Mouse (Mus musculus) intestine, embryonic 16.5 days (tissue): Measurements from ENCODE around the gene Rps6kc1. TPM values are rescaled to one million over a fixed set of nuclear protein-coding genes. Genes with fewer than 3 reads are reported as not detected.

Experiments
- ATAC-seq: fragments of 200-750 bp; cut with Nextera tagmentation; 2 replicates; pipeline ENCODE4 v1.8.0; 2017; ENCODE audit warnings: moderate TSS enrichment, moderate library complexity
- H3K27ac ChIP-seq: fragments of 300-500 bp; sonication (generic); 2 replicates; pipeline ENCODE4 v1.5.1; 2014; ENCODE audit warnings: mild to moderate bottlenecking, low read length
- H3K27me3 ChIP-seq: fragments of 300-500 bp; sonication (generic); replicated peaks from 2 replicates; pipeline ENCODE4 v1.6.1; 2014; ENCODE audit warnings: low read length, control low read depth, mixed read lengths; ENCODE audit not compliant: control insufficient read depth, insufficient read depth
- H3K36me3 ChIP-seq: fragments of 300-500 bp; sonication (generic); 2 replicates; pipeline ENCODE4 v1.6.1; 2014; ENCODE audit warnings: low read length, control low read depth; ENCODE audit not compliant: control insufficient read depth, insufficient read depth
- H3K4me1 ChIP-seq: fragments of 300-500 bp; sonication (generic); 2 replicates; pipeline ENCODE4 v1.6.1; 2014; ENCODE audit warnings: low read length, control low read depth, mixed read lengths; ENCODE audit not compliant: control insufficient read depth, insufficient read depth
- H3K4me2 ChIP-seq: fragments of 300-500 bp; sonication (generic); 2 replicates; pipeline ENCODE4 v1.6.1; 2014; ENCODE audit warnings: low read depth, low read length, control low read depth
- H3K4me3 ChIP-seq: fragments of 300-500 bp; sonication (generic); 2 replicates; pipeline ENCODE4 v1.5.1; 2014; ENCODE audit warnings: mild to moderate bottlenecking, low read length
- H3K9ac ChIP-seq: fragments of 300-500 bp; sonication (generic); 2 replicates; pipeline ENCODE4 v1.6.1; 2014; ENCODE audit warnings: low read depth, low read length
- H3K9me3 ChIP-seq: fragments of 300-500 bp; sonication (generic); 2 replicates; pipeline ENCODE4 v1.6.1; 2016; ENCODE audit warnings: low read length, control low read depth; ENCODE audit not compliant: control insufficient read depth
- WGBS: fragments of 180-500 bp; shearing (Covaris S2); extraction: QIAGEN DNeasy Blood & Tissue Kit; methylation state at CpG from one replicate; pipeline ENCODE4 v1.1.7; 2014; 5-methylcytosine and 5-hydroxymethylcytosine counted together
- polyA plus RNA-seq: library from polyadenylated mRNA; unstranded; fragments of >200 nt; fragmentation: Nextera tagmentation; extraction: Ambion mirVana; gene quantifications from 2 replicates; pipeline ENCODE4 v1.2.1, GENCODE M21; 2015

Gene Rps6kc1
- polyA plus RNA-seq, 1 experiment from 2014 or later, result 11.8 TPM

DNA sequence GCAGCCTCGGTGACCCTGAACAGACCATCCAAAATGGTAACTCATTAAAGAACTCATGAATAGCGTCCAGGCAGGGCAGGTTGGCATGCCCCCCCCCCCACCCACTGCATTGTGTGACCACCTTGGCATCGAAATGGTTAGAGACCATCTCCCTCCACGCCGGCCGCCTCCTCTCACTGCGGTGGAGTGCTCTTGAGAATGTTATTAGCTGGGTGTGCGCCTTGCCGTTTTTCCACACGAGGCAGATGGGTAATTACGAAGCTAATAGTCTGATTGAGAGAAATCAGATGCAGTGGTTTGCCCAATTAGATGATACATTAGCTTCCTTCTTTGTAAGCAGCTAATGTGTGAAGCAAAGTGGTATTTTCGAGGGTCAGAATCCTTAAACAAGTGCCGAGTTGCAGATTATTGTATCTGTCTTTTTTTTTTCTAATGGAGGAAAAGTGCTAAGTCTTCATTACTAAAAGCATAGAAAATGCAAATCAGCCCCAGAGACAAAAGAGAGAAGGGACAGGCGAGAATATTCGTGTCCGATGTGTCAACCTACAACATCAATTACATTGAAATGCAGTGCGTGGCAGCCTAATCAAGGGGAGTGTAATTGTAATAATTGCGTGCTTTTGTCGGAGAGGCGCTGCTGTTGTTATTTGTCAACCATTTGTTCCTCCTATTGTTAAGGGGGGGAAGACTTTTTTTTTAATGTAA, 257.4 kb downstream of the Rps6kc1 start:
- Histone ChIP-seq H3K36me3 (no peaks in the 10 kb centered on the region), H3K27me3 (no peaks in the 10 kb centered on the region), H3K4me2 (no peak overlapping the region), H3K9me3 (no peaks in the 10 kb centered on the region), H3K4me1 (no peaks in the 10 kb centered on the region), H3K4me3 (no peak overlapping the region), H3K9ac (no peak overlapping the region), H3K27ac (no peak overlapping the region)
- 81% methylated on average over 20 of the region's 20 CpGs for WGBS
- ATAC-seq, result no peak

DNA sequence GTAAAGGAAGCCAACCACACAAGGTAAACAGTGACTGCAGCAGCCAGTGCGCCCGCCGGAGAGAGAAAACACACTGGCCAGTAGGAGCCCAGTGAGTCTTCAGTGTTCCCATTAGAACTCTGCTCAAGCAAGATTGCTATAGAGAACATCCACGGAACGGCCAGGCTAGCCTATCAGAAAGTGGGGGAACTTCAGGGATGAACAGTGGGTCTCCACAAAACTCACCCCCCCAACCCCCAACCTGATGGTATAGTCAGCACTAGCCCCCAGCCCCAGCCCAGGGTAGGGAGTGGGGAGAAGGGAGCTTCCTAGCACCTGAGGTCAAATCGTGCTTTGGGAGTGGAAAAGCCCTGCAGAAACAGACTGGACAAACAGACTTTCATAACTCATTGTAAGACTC, 258.5 kb downstream of the Rps6kc1 start:
- no peak overlapping the region for H3K27ac ChIP-seq
- ATAC-seq, result no peak
- H3K36me3 ChIP-seq, result no peaks in the 10 kb centered on the region
- no peak overlapping the region for H3K9ac ChIP-seq
- H3K4me3 ChIP-seq, result no peak overlapping the region
- H3K9me3 ChIP-seq, result no peaks in the 10 kb centered on the region
- no peaks in the 10 kb centered on the region for H3K4me1 ChIP-seq
- 67% methylated on average over 6 of the region's 6 CpGs for WGBS
- H3K4me2 ChIP-seq, result no peak overlapping the region
- no peaks in the 10 kb centered on the region for H3K27me3 ChIP-seq

Other genes with a start within 250 kb of the Rps6kc1 start
- 30.9 and 33.6 TPM in 2 replicates for gene Angel2, start 13.3 kb upstream of the Rps6kc1 start, polyA plus RNA-seq
- gene Vash2, start 67.5 kb upstream of the Rps6kc1 start, polyA plus RNA-seq, result 11.9 and 12.3 TPM in 2 replicates
- gene Flvcr1, start 114.4 kb upstream of the Rps6kc1 start, polyA plus RNA-seq, result 8.4 and 14.2 TPM in 2 replicates
- 0.61 TPM in 1 of 2 replicates, not detected in the other for gene Spata45, start 124.9 kb upstream of the Rps6kc1 start, polyA plus RNA-seq
- 13.4 and 13.9 TPM in 2 replicates for gene Tatdn3, start 151.2 kb upstream of the Rps6kc1 start, polyA plus RNA-seq
- 14.0 and 16.2 TPM in 2 replicates for gene Nsl1, start 151.2 kb upstream of the Rps6kc1 start, polyA plus RNA-seq
- gene Batf3, start 186.1 kb upstream of the Rps6kc1 start, polyA plus RNA-seq, result 8.4 and 9.0 TPM in 2 replicates